17 mouse cellular contexts compared by ENCODE assay signal in the genomic region with DNA sequence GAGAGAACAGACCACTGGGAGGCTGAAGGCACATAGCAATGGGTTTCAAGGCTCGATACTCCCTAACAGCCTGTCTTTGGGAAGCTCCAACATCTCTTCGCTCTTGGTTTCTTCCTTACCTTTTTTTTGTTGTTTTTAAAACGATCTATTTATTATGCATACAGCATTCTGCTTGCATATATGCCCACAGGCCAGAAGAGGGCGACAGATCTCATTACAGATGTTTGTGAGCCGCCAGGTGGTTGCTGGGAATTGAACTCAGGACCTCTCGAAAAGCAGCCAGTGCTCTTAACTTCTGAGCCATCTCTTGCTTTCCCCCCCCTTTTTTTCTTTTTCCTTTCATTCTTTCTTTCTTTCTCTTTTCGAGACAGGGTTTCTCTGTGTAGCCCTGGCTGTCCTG. TPM values are rescaled to one million over a fixed set of nuclear protein-coding genes. Genes with fewer than 3 reads are reported as not detected.
A peak's percentile ranks its signal among the peaks of the same experiment; 100 is the strongest.
DNase-seq lines count a peak whose midpoint lies in the region; ATAC-seq and TF ChIP-seq lines count a peak whose summit lies in the region.
"Had no signal": no experiment of that assay in that cellular context is flagged by ENCODE, and none has a peak within 500 bp of the region (broad histone marks: within the 10 kb centered on the region; RNA-seq: fewer than 3 reads in every experiment).

No protein-coding gene starts in this region.

- H3K9me3 ChIP-seq in liver, postnatal 0 days (ENCODE audit: low read length), result no peaks in the 10 kb centered on the region
- no peaks in the 10 kb centered on the region for H3K9me3 ChIP-seq in liver, embryonic 12.5 days (replicated peaks)
- no peaks in the 10 kb centered on the region for H3K9me3 ChIP-seq in MEL (replicated peaks; ENCODE audit: insufficient read depth, low read length)
- H3K9me3 ChIP-seq: embryonic facial prominence, embryonic 13.5 days; forebrain, embryonic 13.5 days; hindbrain, embryonic 13.5 days; limb, embryonic 12.5 days; midbrain, embryonic 12.5 days had no signal

- no peaks in the 10 kb centered on the region for H3K79me2 ChIP-seq in MEL (ENCODE audit: control insufficient read depth, insufficient read depth, low read length, poor library complexity)

- TF ChIP-seq RAD21 in MEL (IDR thresholded peaks at IDR 0.05; ENCODE audit: low read depth, low read length), result peak; percentile 24

- no peak for TF ChIP-seq POLR2A in MEL (IDR thresholded peaks at IDR 0.05; ENCODE audit: control insufficient read depth in 1 of 2, insufficient read depth in 1 of 2, low read depth in 1 of 2, low read length in 2 of 2, poor library complexity in 1 of 2)
- TF ChIP-seq POLR2A in small intestine, adult 2 months (IDR thresholded peaks at IDR 0.05; ENCODE audit: low read depth, low read length), result no peak

- DNase-seq in gastrocnemius, adult 2 months, result no peak
- no peak for DNase-seq in gastrocnemius, adult 18-20 months (ENCODE audit: low spot score)
- no peak for DNase-seq in liver, postnatal 0 days
- peak; percentile 42 for DNase-seq in MEL (ENCODE audit: low read depth, low spot score)
- DNase-seq in frontal cortex, postnatal 36 days (ENCODE audit: low spot score in 2 of 2), result no peak
- DNase-seq in frontal cortex, postnatal 25 days (ENCODE audit: low spot score in 2 of 2), result no peak
- DNase-seq: cerebellum, adult 9-11 months; lung, postnatal 10 days had no signal

- TF ChIP-seq CTCF in gastrocnemius, adult 2 months (IDR thresholded peaks at IDR 0.05), result peak; percentile 31; the same call in 1 of the 2 replicates
- TF ChIP-seq CTCF in liver, postnatal 0 days (IDR thresholded peaks at IDR 0.05; ENCODE audit: low read depth), result peak; percentile 47
- peak; percentile 41 to 59 (median 58) for TF ChIP-seq CTCF in MEL (IDR thresholded peaks at IDR 0.05 in 2 of 3, conservative IDR thresholded peaks at IDR 0.05 in 1 of 3; ENCODE audit: control insufficient read depth in 1 of 3, insufficient read depth in 1 of 3, low read depth in 2 of 3, low read length in 3 of 3, poor library complexity in 1 of 3, severe bottlenecking in 1 of 3)
- peak; percentile 21; the same call in 1 of the 2 replicates for TF ChIP-seq CTCF in small intestine, adult 2 months (IDR thresholded peaks at IDR 0.05; ENCODE audit: extremely low read depth, insufficient read length, insufficient replicate concordance, low read depth, low read length)

- no peaks in the 10 kb centered on the region for H3K36me3 ChIP-seq in liver, postnatal 0 days (replicated peaks; ENCODE audit: insufficient read depth, low read length)
- H3K36me3 ChIP-seq in liver, embryonic 12.5 days, result no peaks in the 10 kb centered on the region
- H3K36me3 ChIP-seq in MEL (ENCODE audit: control insufficient read depth in 1 of 2, insufficient read depth in 2 of 2, low read length in 2 of 2), result no peaks in the 10 kb centered on the region
- no peaks in the 10 kb centered on the region for H3K36me3 ChIP-seq in small intestine, adult 2 months (ENCODE audit: control insufficient read depth, insufficient read depth, low read length)
- H3K36me3 ChIP-seq: embryonic facial prominence, embryonic 13.5 days; hindbrain, embryonic 13.5 days; limb, embryonic 12.5 days; midbrain, embryonic 12.5 days had no signal

- H3K27ac ChIP-seq in gastrocnemius, adult 2 months, result no peak overlapping the region
- no peak overlapping the region for H3K27ac ChIP-seq in liver, postnatal 0 days (ENCODE audit: low read depth)
- no peak overlapping the region for H3K27ac ChIP-seq in liver, embryonic 12.5 days
- no peak overlapping the region for H3K27ac ChIP-seq in MEL (ENCODE audit: control insufficient read depth, low read depth, low read length)
- no peak overlapping the region for H3K27ac ChIP-seq in small intestine, adult 2 months (ENCODE audit: insufficient read depth, low read depth, low read length)
- H3K27ac ChIP-seq: embryonic facial prominence, embryonic 13.5 days; forebrain, embryonic 13.5 days; hindbrain, embryonic 13.5 days; limb, embryonic 12.5 days had no signal

- peaks cover 9% of the 10 kb centered on the region; the same call in 1 of the 2 replicates for H3K27me3 ChIP-seq in liver, postnatal 0 days (ENCODE audit: insufficient read depth, low read length)
- peaks cover 65% of the 10 kb centered on the region for H3K27me3 ChIP-seq in liver, embryonic 12.5 days (replicated peaks)
- H3K27me3 ChIP-seq in MEL (ENCODE audit: control insufficient read depth in 1 of 2, insufficient read depth in 2 of 2, low read length in 2 of 2), result no peaks in the 10 kb centered on the region
- no peaks in the 10 kb centered on the region for H3K27me3 ChIP-seq in small intestine, adult 2 months (ENCODE audit: control insufficient read depth, insufficient read depth, low read length)

- no peaks in the 10 kb centered on the region for H3K4me1 ChIP-seq in liver, postnatal 0 days (ENCODE audit: insufficient read depth)
- no peaks in the 10 kb centered on the region for H3K4me1 ChIP-seq in liver, embryonic 12.5 days
- no peaks in the 10 kb centered on the region for H3K4me1 ChIP-seq in MEL (ENCODE audit: control insufficient read depth in 1 of 2, insufficient read depth in 2 of 2, low read length in 2 of 2)
- no peaks in the 10 kb centered on the region for H3K4me1 ChIP-seq in small intestine, adult 2 months (ENCODE audit: control insufficient read depth, insufficient read depth, insufficient read length, low read length)

- intact Hi-C loops in gastrocnemius, adult 2 months (cut with DNase I), result no loop called here

- no peak overlapping the region for H3K4me2 ChIP-seq in liver, postnatal 0 days (ENCODE audit: low read depth, low read length)
- no peak overlapping the region for H3K4me2 ChIP-seq in liver, embryonic 12.5 days
- H3K4me2 ChIP-seq: embryonic facial prominence, embryonic 13.5 days; forebrain, embryonic 13.5 days; hindbrain, embryonic 13.5 days; limb, embryonic 12.5 days; midbrain, embryonic 12.5 days had no signal

- TF ChIP-seq EP300 in liver, postnatal 0 days (IDR thresholded peaks at IDR 0.05; ENCODE audit: low read depth), result no peak
- TF ChIP-seq EP300 in MEL (IDR thresholded peaks at IDR 0.05; ENCODE audit: low read depth in 1 of 2, low read length in 2 of 2), result no peak

- 55% methylated on average over 7 of the region's 7 CpGs for WGBS in liver, postnatal 0 days (ENCODE audit: insufficient replicate concordance)
- WGBS in liver, embryonic 12.5 days (ENCODE audit: insufficient replicate concordance), result 51% methylated on average over 7 of the region's 7 CpGs
- 62% methylated on average over 7 of the region's 7 CpGs for WGBS in small intestine, adult 2 months

- no peak overlapping the region for H3K4me3 ChIP-seq in gastrocnemius, adult 2 months
- no peak overlapping the region for H3K4me3 ChIP-seq in liver, postnatal 0 days (ENCODE audit: low read depth, low read length)
- no peak overlapping the region for H3K4me3 ChIP-seq in liver, embryonic 12.5 days
- no peak overlapping the region for H3K4me3 ChIP-seq in MEL (ENCODE audit: control insufficient read depth in 1 of 2, insufficient read depth in 1 of 2, low read depth in 2 of 2, low read length in 2 of 2)
- H3K4me3 ChIP-seq in small intestine, adult 2 months (ENCODE audit: low read depth, low read length), result no peak overlapping the region
- H3K4me3 ChIP-seq: embryonic facial prominence, embryonic 13.5 days; forebrain, embryonic 13.5 days; hindbrain, embryonic 13.5 days; limb, embryonic 12.5 days; midbrain, embryonic 12.5 days had no signal

- no peak overlapping the region for H3K9ac ChIP-seq in liver, postnatal 0 days (replicated peaks)
- H3K9ac ChIP-seq in liver, embryonic 12.5 days, result no peak overlapping the region
- H3K9ac ChIP-seq in MEL (ENCODE audit: control insufficient read depth, low read depth, low read length, poor library complexity, severe bottlenecking), result no peak overlapping the region
- H3K9ac ChIP-seq: embryonic facial prominence, embryonic 13.5 days; forebrain, embryonic 13.5 days; hindbrain, embryonic 13.5 days; limb, embryonic 12.5 days; midbrain, embryonic 12.5 days had no signal

- ATAC-seq in liver, postnatal 0 days, result no peak
- ATAC-seq in liver, embryonic 12.5 days, result no peak
- ATAC-seq: forebrain, embryonic 13.5 days had no signal

RNA-seq across cellular contexts. Expression of gene C1qa, which starts 0.6 kb away (rescaled TPM):
- 10 to 100 TPM in 1 of 2 experiments, 1 to 10 TPM in 1; 7.0 to 15.8 TPM for total RNA-seq in gastrocnemius, adult 2 months (2021)
- 10 to 100 TPM in 1 of 2 experiments, 1 to 10 TPM in 1; 8.7 to 15.2 TPM for total RNA-seq in gastrocnemius, adult 18-20 months (2021)
- 123 and 130 TPM in 2 replicates for polyA plus RNA-seq in liver, postnatal 0 days (2015; fragmentation: Nextera tagmentation; extraction: Ambion mirVana)
- 24.8 and 26.2 TPM in 2 replicates for polyA plus RNA-seq in liver, embryonic 12.5 days (2016; fragmentation: Nextera tagmentation; extraction: Ambion mirVana)
- 0.12 TPM in 1 of 2 replicates, not detected in the other for total RNA-seq in MEL (2012; rRNA removed)
- not detected for polyA plus RNA-seq in MEL (2012; ENCODE audit: insufficient read depth in 1 of 2, insufficient read length in 2 of 2, low read depth in 1 of 2, low replicate concordance in 2 of 2, missing spikeins in 1 of 2)
- polyA plus RNA-seq in small intestine, adult 2 months (2012; rRNA removed), result 35.1 and 55.8 TPM in 2 replicates

RNA-seq across cellular contexts. Expression of gene C1qc, which starts 6.3 kb away (rescaled TPM):
- 10 to 100 TPM in 1 of 2 experiments, 1 to 10 TPM in 1; 7.6 to 15.4 TPM for total RNA-seq in gastrocnemius, adult 2 months (2021)
- total RNA-seq in gastrocnemius, adult 18-20 months (2021), result 10 to 100 TPM in 1 of 2 experiments, 1 to 10 TPM in 1; 7.9 to 15.8 TPM
- 122 and 136 TPM in 2 replicates for polyA plus RNA-seq in liver, postnatal 0 days (2015; fragmentation: Nextera tagmentation; extraction: Ambion mirVana)
- polyA plus RNA-seq in liver, embryonic 12.5 days (2016; fragmentation: Nextera tagmentation; extraction: Ambion mirVana), result 32.7 and 33.5 TPM in 2 replicates
- not detected in 2 replicates for total RNA-seq in MEL (2012; rRNA removed)
- not detected for polyA plus RNA-seq in MEL (2012; ENCODE audit: insufficient read depth in 1 of 2, insufficient read length in 2 of 2, low read depth in 1 of 2, low replicate concordance in 2 of 2, missing spikeins in 1 of 2)
- polyA plus RNA-seq in small intestine, adult 2 months (2012; rRNA removed), result 82.5 and 108 TPM in 2 replicates

RNA-seq across cellular contexts. Expression of gene C1qb, which starts 13.2 kb away (rescaled TPM):
- 10 to 100 TPM in 1 of 2 experiments, 1 to 10 TPM in 1; 8.4 to 18.3 TPM for total RNA-seq in gastrocnemius, adult 2 months (2021)
- total RNA-seq in gastrocnemius, adult 18-20 months (2021), result 10 to 100 TPM in 1 of 2 experiments, 1 to 10 TPM in 1; 8.5 to 13.1 TPM
- 196 and 200 TPM in 2 replicates for polyA plus RNA-seq in liver, postnatal 0 days (2015; fragmentation: Nextera tagmentation; extraction: Ambion mirVana)
- 53.1 and 54.6 TPM in 2 replicates for polyA plus RNA-seq in liver, embryonic 12.5 days (2016; fragmentation: Nextera tagmentation; extraction: Ambion mirVana)
- not detected in 2 replicates for total RNA-seq in MEL (2012; rRNA removed)
- not detected for polyA plus RNA-seq in MEL (2012; ENCODE audit: insufficient read depth in 1 of 2, insufficient read length in 2 of 2, low read depth in 1 of 2, low replicate concordance in 2 of 2, missing spikeins in 1 of 2)
- 58.9 and 71.3 TPM in 2 replicates for polyA plus RNA-seq in small intestine, adult 2 months (2012; rRNA removed)

RNA-seq across cellular contexts. Expression of gene Epha8, which starts 57.5 kb away (rescaled TPM):
- not detected for total RNA-seq in gastrocnemius, adult 2 months (2021)
- total RNA-seq in gastrocnemius, adult 18-20 months (2021), result not detected
- 0.11 TPM in 2 replicates for polyA plus RNA-seq in liver, postnatal 0 days (2015; fragmentation: Nextera tagmentation; extraction: Ambion mirVana)
- polyA plus RNA-seq in liver, embryonic 12.5 days (2016; fragmentation: Nextera tagmentation; extraction: Ambion mirVana), result 0.06 and 0.11 TPM in 2 replicates
- total RNA-seq in MEL (2012; rRNA removed), result not detected in 2 replicates
- under 1 TPM in 1 of 2 experiments, not detected in 1; 0.03 TPM for polyA plus RNA-seq in MEL (2012; ENCODE audit: insufficient read depth in 1 of 2, insufficient read length in 2 of 2, low read depth in 1 of 2, low replicate concordance in 2 of 2, missing spikeins in 1 of 2)
- polyA plus RNA-seq in small intestine, adult 2 months (2012; rRNA removed), result 0.14 and 0.15 TPM in 2 replicates
- total RNA-seq: gastrocnemius, postnatal 25 days had no signal
- polyA plus RNA-seq: heart, embryonic 14.5 days had no signal

Comparison
In these comparisons a context has a peak if more than half of its experiments do, and no peak if none do; other contexts are left out.
1. RNA of gene C1qa, which starts 0.6 kb away (polyA plus RNA-seq): 123 to 130 TPM in liver, postnatal 0 days, 35.1 to 55.8 TPM in small intestine, adult 2 months and 24.8 to 26.2 TPM in liver, embryonic 12.5 days; not detected in MEL; every median in the first group is over 10 times any median in the second.
2. RNA of gene C1qc, which starts 6.3 kb away (polyA plus RNA-seq): 122 to 136 TPM in liver, postnatal 0 days, 82.5 to 108 TPM in small intestine, adult 2 months and 32.7 to 33.5 TPM in liver, embryonic 12.5 days; not detected in MEL; every median in the first group is over 10 times any median in the second.
3. RNA of gene C1qb, which starts 13.2 kb away (polyA plus RNA-seq): 196 to 200 TPM in liver, postnatal 0 days, 58.9 to 71.3 TPM in small intestine, adult 2 months and 53.1 to 54.6 TPM in liver, embryonic 12.5 days; not detected in MEL; every median in the first group is over 10 times any median in the second.
4. Peak in every context shown above with its lines, with median percentiles within 50 percentile points of each other: CTCF ChIP-seq.